16 mouse cellular contexts compared by ENCODE assay signal in the genomic region with DNA sequence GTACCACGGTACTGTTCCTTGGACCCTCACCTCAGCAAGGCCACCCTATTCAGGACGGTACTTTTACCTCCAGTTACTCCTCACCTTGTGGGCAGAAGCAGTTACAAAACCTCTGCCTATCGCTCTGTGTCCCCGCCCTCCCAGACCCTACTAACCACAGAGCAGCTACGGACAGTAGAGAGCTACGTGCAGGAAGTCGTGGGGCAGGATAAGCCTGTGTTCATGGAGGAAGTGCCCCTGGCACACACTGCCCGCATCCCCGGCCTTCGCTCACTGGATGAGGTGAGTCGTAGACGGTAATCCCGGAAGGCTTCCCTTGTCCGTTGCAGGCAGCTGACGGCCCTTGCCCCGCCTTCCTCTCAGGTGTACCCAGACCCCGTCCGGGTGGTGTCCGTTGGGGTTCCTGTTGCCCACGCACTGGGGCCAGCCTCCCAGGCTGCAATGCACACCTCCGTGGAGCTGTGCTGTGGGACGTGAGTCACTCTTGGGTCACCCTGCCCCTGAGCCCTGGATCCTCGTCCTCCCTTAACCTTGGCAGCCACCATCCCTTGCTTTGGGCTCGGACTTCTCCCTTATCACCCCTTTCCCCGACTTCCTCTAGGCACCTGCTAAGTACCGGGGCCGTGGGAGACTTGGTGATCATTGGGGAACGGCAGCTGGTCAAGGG. TPM values are rescaled to one million over a fixed set of nuclear protein-coding genes. Genes with fewer than 3 reads are reported as not detected.
"Had no signal": no experiment of that assay in that cellular context is flagged by ENCODE, and none has a peak within 500 bp of the region (broad histone marks: within the 10 kb centered on the region; RNA-seq: fewer than 3 reads in every experiment).

No protein-coding gene starts in this region.

- H3K9me3 ChIP-seq: limb, embryonic 15.5 days; liver, embryonic 12.5 days; midbrain, embryonic 13.5 days had no signal

- DNase-seq: kidney, postnatal 10 days; kidney, postnatal 4 days; lung, embryonic 14.5 days; lung, postnatal 14 days; retina, postnatal 1 day; right cerebral cortex, postnatal 4 days; spleen, adult 18-20 months; thymus, adult 18-20 months; thymus, postnatal 14 days had no signal

- H3K4me3 ChIP-seq: layer of hippocampus, adult 2 months; limb, embryonic 15.5 days; liver, embryonic 12.5 days; midbrain, embryonic 13.5 days had no signal

- H3K27ac ChIP-seq: layer of hippocampus, adult 2 months; limb, embryonic 15.5 days; liver, embryonic 12.5 days; macrophage; midbrain, embryonic 13.5 days had no signal

- H3K9ac ChIP-seq: limb, embryonic 15.5 days; liver, embryonic 12.5 days; lung, embryonic 14.5 days; midbrain, embryonic 13.5 days had no signal

- H3K4me2 ChIP-seq: limb, embryonic 15.5 days; liver, embryonic 12.5 days; lung, embryonic 14.5 days; midbrain, embryonic 13.5 days had no signal

- ATAC-seq: liver, embryonic 12.5 days had no signal

- H3K27me3 ChIP-seq: limb, embryonic 15.5 days; liver, embryonic 12.5 days; midbrain, embryonic 13.5 days had no signal

RNA-seq across cellular contexts. Expression of gene Tcte1, which starts 5.6 kb away (rescaled TPM):
- total RNA-seq: neutrophil, adult 5-6 weeks had no signal
- polyA plus RNA-seq: liver, embryonic 16.5 days; macrophage had no signal

RNA-seq across cellular contexts. Expression of gene Spats1, which starts 42.5 kb away (rescaled TPM):
- total RNA-seq: neutrophil, adult 5-6 weeks had no signal
- polyA plus RNA-seq: macrophage had no signal
